Mouse (Mus musculus) liver, embryonic 14.5 days (tissue): Measurements from ENCODE around the gene Klk1b26. TPM values are rescaled to one million over a fixed set of nuclear protein-coding genes. Genes with fewer than 3 reads are reported as not detected.
"Not testable (repeated sequence)": the region's sequence is repeated elsewhere in the genome, so short reads cannot be mapped to it uniquely, and the experiment has no call there.

Experiments used
- ATAC-seq: fragments of 200-750 bp; cut with Nextera tagmentation; 2 replicates; pipeline ENCODE4 v1.8.0; 2017; ENCODE audit warnings: moderate number of reproducible peaks, mild to moderate bottlenecking, moderate library complexity; ENCODE audit not compliant: insufficient read depth
- DNase-seq, 3 experiments: peaks; one replicate each; pipeline ENCODE4 v3.0.0-alpha.2; 2012 to 2013; ENCODE audit warnings: low read depth in 3 of 3, low spot score in 3 of 3
- H3K27ac ChIP-seq: fragments of 300-500 bp; sonication (generic); 2 replicates; pipeline ENCODE4 v1.5.1; 2014; ENCODE audit warnings: moderate library complexity, mild to moderate bottlenecking, control low read depth, inconsistent platforms
- H3K27me3 ChIP-seq: fragments of 300-500 bp; sonication (generic); 2 replicates; pipeline ENCODE4 v1.6.1; 2014; ENCODE audit warnings: mild to moderate bottlenecking, low read length, moderate library complexity; ENCODE audit not compliant: control insufficient read depth, insufficient read depth
- H3K36me3 ChIP-seq: fragments of 300-500 bp; sonication (generic); replicated peaks from 2 replicates; pipeline ENCODE4 v1.6.1; 2014; ENCODE audit warnings: low read depth; ENCODE audit not compliant: control insufficient read depth, insufficient read depth
- H3K4me1 ChIP-seq, 2 experiments: fragments of 200-500 bp in 1 of 2; fragments of 300-500 bp in 1 of 2; sonication (generic) in 1 of 2; replicated peaks; 2 replicates each; pipeline ENCODE4 v1.6.1; 2012 to 2014; ENCODE audit warnings: antibody characterized with exemption in 1 of 2, inconsistent platforms in 1 of 2, low read length in 1 of 2; ENCODE audit not compliant: control insufficient read depth in 2 of 2, insufficient read depth in 2 of 2
- H3K4me2 ChIP-seq: fragments of 300-500 bp; sonication (generic); 2 replicates; pipeline ENCODE4 v1.6.1; 2014; ENCODE audit warnings: low read depth, mild to moderate bottlenecking, control low read depth, moderate library complexity
- H3K4me3 ChIP-seq, 2 experiments: fragments of 200-500 bp in 1 of 2; fragments of 300-500 bp in 1 of 2; sonication (generic) in 1 of 2; 2 replicates each; pipeline ENCODE4 v1.5.1; 2012 to 2014; ENCODE audit warnings: low read depth in 2 of 2, low read length in 2 of 2, mild to moderate bottlenecking in 2 of 2, control low read depth in 1 of 2, inconsistent platforms in 1 of 2, moderate library complexity in 1 of 2; ENCODE audit not compliant: insufficient read depth in 1 of 2
- H3K9ac ChIP-seq: fragments of 300-500 bp; sonication (generic); replicated peaks from 2 replicates; pipeline ENCODE4 v1.6.1; 2014; ENCODE audit warnings: mild to moderate bottlenecking, control low read depth, moderate library complexity
- H3K9me3 ChIP-seq: fragments of 300-500 bp; sonication (generic); 2 replicates; pipeline ENCODE4 v1.6.1; 2016; ENCODE audit warnings: low read length, mixed read lengths; ENCODE audit not compliant: control insufficient read depth
- CTCF ChIP-seq: IDR thresholded peaks from 2 replicates; pipeline ENCODE4 v1.5.1; 2016; ENCODE audit warnings: antibody characterized with exemption, low read depth, control low read depth
- EP300 ChIP-seq: IDR thresholded peaks from 2 replicates; pipeline ENCODE4 v1.6.1; 2016; ENCODE audit warnings: antibody characterized with exemption, low read depth
- WGBS: fragments of 180-500 bp; shearing (Covaris S2); extraction: QIAGEN DNeasy Blood & Tissue Kit; methylation state at CpG from one replicate; pipeline ENCODE4 v1.1.7; 2014; ENCODE audit not compliant: insufficient replicate concordance; 5-methylcytosine and 5-hydroxymethylcytosine counted together
- polyA plus RNA-seq, 2 experiments: library from polyadenylated mRNA; depleted of rRNA in 1 of 2; stranded (reverse) in 1 of 2; unstranded in 1 of 2; fragments of >200 nt; fragmentation: Nextera tagmentation in 1 of 2; extraction: Ambion mirVana in 1 of 2; gene quantifications; 2 replicates each; pipeline versions ENCODE4 v1.2.1 to v1.2.3; 2012 to 2014

Gene Klk1b26
- polyA plus RNA-seq (2012; rRNA removed) (not detected in 2 replicates), polyA plus RNA-seq (2014; fragmentation: Nextera tagmentation; extraction: Ambion mirVana) (not detected in 2 replicates)

DNA sequence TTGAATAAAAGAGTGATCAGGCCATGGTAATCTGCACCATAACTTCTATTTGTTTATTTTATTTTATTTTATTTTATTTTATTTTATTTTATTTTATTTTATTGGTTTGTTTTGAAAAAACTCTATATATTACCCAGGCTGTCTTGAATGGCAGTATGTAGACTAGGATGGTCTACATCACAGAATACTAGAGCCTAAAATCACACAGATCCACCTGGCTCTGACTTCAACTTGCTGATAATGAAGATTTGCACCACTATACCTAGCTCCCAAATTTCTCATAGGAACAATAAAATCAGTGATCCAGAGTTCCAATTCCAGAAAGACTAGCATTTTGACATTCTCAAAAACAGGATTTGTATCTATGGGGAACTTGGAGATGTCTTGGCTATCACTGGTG is at the start of gene Klk1b26:
Gene Klk1b26, plus strand, starts transcription at position 301 of the 400 bp plus-strand sequence.
- not testable (repeated sequence) for H3K4me3 ChIP-seq, H3K4me2 ChIP-seq, H3K9me3 ChIP-seq, H3K9ac ChIP-seq, H3K36me3 ChIP-seq, ATAC-seq, H3K27ac ChIP-seq, H3K27me3 ChIP-seq, H3K4me1 ChIP-seq, DNase-seq

DNA sequence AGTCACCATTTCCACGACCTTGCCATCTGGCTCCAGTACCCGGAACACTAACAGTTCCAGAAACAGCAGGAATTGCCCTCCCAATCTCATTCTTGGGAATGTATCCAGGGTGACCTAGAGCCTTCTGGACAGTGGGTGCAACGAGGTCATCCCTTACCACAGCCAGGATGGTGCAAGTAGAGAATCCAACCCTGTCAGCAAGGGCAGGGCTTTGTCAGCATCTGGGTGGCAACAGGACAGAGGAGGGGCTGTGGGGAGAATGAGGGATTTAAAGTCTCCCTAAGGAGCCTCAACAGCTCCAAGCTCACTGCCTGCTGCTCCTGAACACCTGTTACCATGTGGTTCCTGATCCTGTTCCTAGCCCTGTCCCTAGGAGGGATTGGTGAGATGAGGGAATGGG is 45.5 kb upstream of the Klk1b26 start, which contains the start of gene Klk1b1:
Gene Klk1b1, plus strand, starts transcription at position 301 of the 400 bp plus-strand sequence.
- Histone ChIP-seq H3K27me3 (no peaks in the 10 kb centered on the region), H3K9me3 (no peaks in the 10 kb centered on the region), H3K4me3 (no peak within 1 kb of the TSS), H3K4me2 (no peak within 1 kb of the TSS), H3K9ac (no peak within 1 kb of the TSS), H3K36me3 (no peaks in the 10 kb centered on the region), H3K27ac (no peak within 1 kb of the TSS), H3K4me1 (no peaks in the 10 kb centered on the region)
- TF ChIP-seq EP300 = no peak
- TF ChIP-seq CTCF = no peak
- 29% methylated on average over 3 of the region's 3 CpGs for WGBS
- no peak for ATAC-seq
- no peak for DNase-seq

DNA sequence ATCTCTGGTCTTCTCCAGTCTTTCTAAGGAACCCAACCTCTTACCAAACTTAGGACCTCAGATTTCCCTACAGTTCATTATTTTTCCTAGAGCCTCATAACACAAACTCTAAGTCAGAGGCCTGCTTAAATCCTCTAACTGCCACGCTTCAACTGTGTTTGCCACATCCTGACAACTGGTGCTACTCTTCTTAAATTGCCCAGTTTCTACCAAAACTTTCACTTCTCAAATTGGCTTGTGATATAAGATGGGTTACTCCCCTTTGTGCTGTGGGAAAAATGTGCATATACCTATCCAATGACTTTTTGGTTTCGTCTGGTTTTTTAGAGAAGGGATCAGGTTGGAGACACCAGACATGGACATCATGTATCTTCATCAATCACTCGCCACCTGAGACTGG is 44.9 kb upstream of the Klk1b26 start:
- Histone ChIP-seq H3K9me3 (no peaks in the 10 kb centered on the region), H3K4me3 (no peak overlapping the region), H3K27ac (no peak overlapping the region), H3K4me1 (no peaks in the 10 kb centered on the region), H3K4me2 (no peak overlapping the region), H3K9ac (no peak overlapping the region), H3K27me3 (no peaks in the 10 kb centered on the region), H3K36me3 (no peaks in the 10 kb centered on the region)
- DNase-seq (no peak), ATAC-seq (no peak)
- TF ChIP-seq EP300 = no peak
- no peak for TF ChIP-seq CTCF
- WGBS = 49% methylated on average over 3 of the region's 3 CpGs

DNA sequence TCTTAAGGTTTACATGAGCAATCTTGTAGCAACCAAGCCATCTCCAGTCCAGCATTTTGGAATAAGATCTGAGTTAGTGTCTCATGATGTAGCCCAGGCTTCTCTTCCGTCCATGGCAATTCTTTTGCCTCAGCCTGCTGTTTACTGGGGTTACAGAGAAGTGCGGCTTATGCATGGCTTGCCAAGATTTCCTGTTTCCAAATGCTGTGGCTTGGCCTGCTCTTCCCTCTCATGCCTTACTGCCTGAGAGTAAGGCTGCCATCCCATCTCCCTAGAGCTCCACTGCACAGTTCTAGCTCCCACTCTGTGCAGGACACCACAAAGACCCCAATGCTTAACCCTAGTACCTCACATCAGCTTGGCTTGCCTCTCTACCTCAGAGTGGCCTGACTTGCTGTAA is 44.4 kb upstream of the Klk1b26 start:
- H3K4me3 ChIP-seq = no peak overlapping the region
- H3K4me2 ChIP-seq = no peak overlapping the region
- no peaks in the 10 kb centered on the region for H3K36me3 ChIP-seq
- H3K4me1 ChIP-seq = no peaks in the 10 kb centered on the region
- H3K27me3 ChIP-seq = no peaks in the 10 kb centered on the region
- WGBS = 43% methylated on average over 2 of the region's 2 CpGs
- no peak overlapping the region for H3K9ac ChIP-seq
- DNase-seq (no peak), ATAC-seq (no peak)
- TF ChIP-seq CTCF (no peak), EP300 (no peak)
- no peaks in the 10 kb centered on the region for H3K9me3 ChIP-seq
- no peak overlapping the region for H3K27ac ChIP-seq

DNA sequence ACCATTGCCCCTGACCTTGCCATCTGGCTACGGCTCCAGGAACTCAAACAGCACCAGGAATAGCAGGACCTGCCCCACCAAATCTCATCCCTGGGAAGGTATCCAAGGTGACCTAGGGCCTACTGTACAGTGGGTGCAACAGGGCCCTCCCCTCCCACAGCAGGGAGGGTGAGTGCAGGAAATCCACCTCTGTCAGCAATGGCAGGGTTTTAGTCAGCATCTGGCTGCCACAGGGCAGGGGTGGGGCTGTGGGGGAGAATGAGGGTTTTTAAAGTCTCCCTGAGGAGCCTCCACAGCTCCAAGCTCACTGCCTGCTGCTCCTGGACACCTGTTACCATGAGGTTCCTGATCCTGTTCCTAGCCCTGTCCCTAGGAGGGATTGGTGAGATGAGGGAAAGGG is 36.2 kb upstream of the Klk1b26 start, which contains the start of gene Klk1b9:
Gene Klk1b9, plus strand, starts transcription at position 301 of the 400 bp plus-strand sequence.
- H3K4me1 ChIP-seq, H3K9ac ChIP-seq, H3K27ac ChIP-seq, ATAC-seq, DNase-seq, H3K27me3 ChIP-seq, H3K4me2 ChIP-seq, H3K9me3 ChIP-seq, H3K36me3 ChIP-seq, H3K4me3 ChIP-seq: not testable (repeated sequence)
- whole genome bisulfite sequencing = 48% methylated on average over 1 of the region's 1 CpGs

DNA sequence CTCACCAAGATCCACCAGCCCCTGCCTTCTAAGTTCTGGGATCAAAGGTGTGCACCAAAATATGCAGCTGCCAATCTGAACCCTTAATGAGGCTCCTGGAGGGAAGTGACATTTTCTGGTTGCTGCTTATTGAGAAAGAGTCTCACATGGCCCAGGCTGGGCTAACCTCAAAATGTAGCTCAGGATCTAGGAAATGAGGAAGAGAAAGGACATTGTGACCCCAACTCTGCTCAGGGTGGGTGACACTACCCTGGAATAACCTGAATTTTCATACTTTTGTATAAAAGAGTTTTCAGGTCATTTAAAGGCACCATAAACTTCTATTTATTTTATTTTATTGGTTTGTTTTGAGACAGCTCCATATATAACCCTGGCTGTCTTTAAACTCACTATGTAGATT is 26.3 kb upstream of the Klk1b26 start:
- no peak for DNase-seq
- TF ChIP-seq CTCF = no peak
- no peak for TF ChIP-seq EP300
- Histone ChIP-seq H3K9me3 (no peaks in the 10 kb centered on the region), H3K4me3 (no peak overlapping the region), H3K36me3 (no peaks in the 10 kb centered on the region), H3K27ac (no peak overlapping the region), H3K4me2 (no peak overlapping the region), H3K27me3 (no peaks in the 10 kb centered on the region), H3K9ac (no peak overlapping the region), H3K4me1 (no peaks in the 10 kb centered on the region)
- ATAC-seq = no peak

DNA sequence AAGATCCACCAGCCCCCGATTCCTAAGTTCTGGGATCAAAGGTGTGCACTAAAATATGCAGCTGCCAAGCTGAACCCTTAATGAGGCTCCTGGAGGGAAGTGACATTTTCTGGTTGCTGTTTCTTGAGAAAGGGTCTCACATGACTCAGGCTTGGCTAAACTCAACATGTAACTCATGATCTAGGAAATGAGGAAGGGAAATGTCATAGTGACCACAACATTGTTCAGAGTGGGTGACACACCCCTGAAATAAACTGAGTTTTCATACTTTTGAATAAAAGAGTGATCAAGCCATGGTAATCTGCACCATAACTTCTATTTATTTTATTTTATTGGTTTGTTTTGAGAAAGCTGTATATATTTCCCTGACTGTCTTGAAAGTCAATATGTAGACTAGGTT is 17.1 kb upstream of the Klk1b26 start:
- H3K4me2 ChIP-seq, H3K9me3 ChIP-seq, H3K36me3 ChIP-seq, ATAC-seq, H3K27me3 ChIP-seq, H3K4me1 ChIP-seq, H3K4me3 ChIP-seq, H3K9ac ChIP-seq, DNase-seq, H3K27ac ChIP-seq: not testable (repeated sequence)
- 43% methylated on average over 1 of the region's 1 CpGs for WGBS

DNA sequence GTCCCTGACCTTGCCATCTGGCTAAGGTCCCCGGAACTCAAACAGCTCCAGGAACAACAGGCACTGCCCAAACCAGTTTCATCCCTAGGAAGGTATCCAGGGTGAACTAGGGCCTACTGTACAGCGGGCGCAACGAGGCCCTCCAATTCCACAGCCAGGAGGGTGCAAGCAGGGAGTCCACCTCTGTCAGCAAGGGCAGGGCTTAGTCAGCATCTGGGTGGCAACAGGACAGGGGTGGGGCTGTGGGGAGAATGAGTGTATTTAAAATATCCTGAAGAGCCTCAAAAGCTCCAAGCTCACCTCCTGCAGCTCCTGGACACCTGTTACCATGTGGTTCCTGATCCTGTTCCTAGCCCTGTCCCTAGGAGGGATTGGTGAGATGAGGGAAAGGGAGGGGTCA is 16.4 kb upstream of the Klk1b26 start, which contains the start of gene Klk1b11:
Gene Klk1b11, plus strand, starts transcription at position 301 of the 400 bp plus-strand sequence.
- 45% methylated on average over 4 of the region's 4 CpGs for WGBS
- not testable (repeated sequence) for H3K36me3 ChIP-seq, H3K4me1 ChIP-seq, ATAC-seq, H3K9ac ChIP-seq, H3K27ac ChIP-seq, H3K4me2 ChIP-seq, H3K27me3 ChIP-seq, H3K4me3 ChIP-seq, DNase-seq, H3K9me3 ChIP-seq
